Mouse (Mus musculus) liver, adult 2 months (tissue): ENCODE data around the gene Il1r1.

Source experiments
- CTCF ChIP-seq: fragments of 200-500 bp; IDR thresholded peaks from 2 replicates; pipeline ENCODE4 v1.5.1; 2011; ENCODE audit warnings: low read depth, low read length, control low read depth
- POLR2A ChIP-seq: fragments of 200-500 bp; IDR thresholded peaks from 2 replicates; pipeline ENCODE4 v1.6.1; 2011; ENCODE audit warnings: low read length, control low read depth; ENCODE audit not compliant: insufficient read depth; ENCODE audit errors: extremely low read depth

DNA sequence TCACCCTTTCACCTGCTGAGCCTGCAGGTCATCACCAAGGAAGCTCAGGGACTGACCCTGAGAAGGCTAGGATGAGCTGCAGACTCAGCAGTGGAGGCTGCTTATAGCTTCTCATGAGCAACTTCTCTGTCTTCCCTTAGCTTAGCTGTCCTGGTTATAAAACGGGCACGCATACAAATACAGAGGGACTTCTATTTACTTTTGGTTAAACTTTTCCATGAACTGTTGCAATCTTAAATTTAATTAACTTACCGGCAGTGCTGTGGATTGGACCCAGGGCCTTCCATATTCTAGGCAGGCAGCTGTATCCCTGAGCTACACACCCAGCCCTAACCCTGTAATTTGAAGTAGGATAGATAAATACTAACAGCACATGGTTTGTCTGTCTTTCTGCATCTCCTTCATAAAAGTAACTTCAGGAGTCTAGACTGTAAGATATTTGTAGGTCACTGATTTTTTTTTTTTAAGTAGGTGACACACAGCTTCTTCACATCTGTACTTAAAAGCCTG is 4.9 kb downstream of the Il1r1 start:
- no peak for TF ChIP-seq CTCF
- TF ChIP-seq POLR2A = no peak
